Mouse (Mus musculus): ENCODE results near the gene Eif4a1. TPM values are rescaled to one million over a fixed set of nuclear protein-coding genes. Genes with fewer than 3 reads are reported as not detected.

The Eif4a1 gene
- polyA plus RNA-seq (2014; fragmentation: Illumina TruSeq; extraction: RNeasy Lipid Tissue Mini Kit (QIAGEN cat#74804); ENCODE audit: low read depth, low replicate concordance), result 340 TPM

DNA sequence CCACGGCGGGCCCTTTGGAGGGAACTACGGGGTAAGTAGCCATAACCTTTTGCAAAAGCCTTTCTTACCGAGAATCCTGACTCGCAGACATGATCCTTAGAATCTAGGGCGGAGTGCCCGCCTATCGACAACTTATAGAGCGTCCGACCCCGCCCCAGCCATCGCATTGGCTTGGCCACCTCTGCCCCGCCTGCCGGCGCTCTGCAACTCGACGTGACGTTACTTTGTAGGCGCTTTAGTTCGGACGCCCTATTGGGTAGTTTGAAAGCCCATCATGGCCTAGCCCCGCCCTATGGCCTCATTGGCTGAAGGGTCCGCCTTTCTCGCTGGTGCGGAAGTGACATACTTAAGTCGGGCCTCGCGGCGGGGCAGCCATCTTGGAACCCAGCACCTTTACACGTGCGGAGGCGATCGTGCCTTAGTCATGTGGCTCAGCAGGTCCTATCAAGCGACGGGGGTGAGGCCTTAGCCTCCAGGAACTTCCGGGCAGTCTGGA, at the start of gene Eif4a1:
Eif4a1 (minus strand) TSS at position 213 of the 496 bp plus-strand sequence.

DNA sequence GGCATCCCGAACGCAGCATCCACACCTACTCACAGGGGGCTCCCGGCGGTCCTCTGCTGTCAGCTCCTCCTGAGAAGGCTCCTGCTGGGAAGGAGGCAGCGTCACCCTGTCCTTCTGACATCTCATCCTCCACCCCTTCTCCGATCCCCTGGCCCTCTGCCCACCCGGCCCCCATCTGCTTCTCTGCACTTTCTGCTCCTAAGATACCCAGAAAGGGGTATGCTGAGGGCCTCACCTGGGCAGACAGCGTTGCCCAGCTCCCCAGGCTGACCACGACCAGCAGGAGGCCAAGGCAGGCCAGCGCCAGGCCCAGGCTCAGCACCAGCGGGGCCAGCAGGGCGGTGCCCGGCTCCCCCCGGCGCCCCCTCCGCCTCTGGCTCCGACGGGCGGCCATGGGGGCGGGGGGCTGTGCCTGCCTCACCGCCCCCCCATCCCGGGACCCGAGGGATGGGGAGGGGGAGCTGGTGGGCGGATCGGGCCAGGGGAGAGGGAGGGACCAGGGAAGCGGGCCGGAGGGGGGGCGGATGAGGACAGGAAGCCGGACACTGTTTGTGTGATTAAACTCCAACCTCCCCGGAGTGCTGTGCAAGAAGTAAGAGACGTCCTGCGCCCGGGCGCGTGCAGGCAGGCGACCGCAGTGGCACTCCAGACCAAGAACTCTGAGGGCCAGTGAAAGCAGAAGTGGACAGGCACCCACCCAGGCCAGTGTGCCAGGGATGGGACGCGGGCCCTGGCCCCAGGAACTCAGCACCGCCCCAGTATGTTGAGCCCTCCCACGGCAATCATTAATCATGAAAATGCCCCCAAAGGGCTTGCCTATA, 23.3 kb upstream of the Eif4a1 start, which contains the start of the genes Tnfsf12 and Tnfsfm13:
Tnfsf12 (minus strand) TSS at position 489 of the 821 bp plus-strand sequence.
Tnfsfm13 (minus strand) TSS at position 738 of the 821 bp plus-strand sequence.

DNA sequence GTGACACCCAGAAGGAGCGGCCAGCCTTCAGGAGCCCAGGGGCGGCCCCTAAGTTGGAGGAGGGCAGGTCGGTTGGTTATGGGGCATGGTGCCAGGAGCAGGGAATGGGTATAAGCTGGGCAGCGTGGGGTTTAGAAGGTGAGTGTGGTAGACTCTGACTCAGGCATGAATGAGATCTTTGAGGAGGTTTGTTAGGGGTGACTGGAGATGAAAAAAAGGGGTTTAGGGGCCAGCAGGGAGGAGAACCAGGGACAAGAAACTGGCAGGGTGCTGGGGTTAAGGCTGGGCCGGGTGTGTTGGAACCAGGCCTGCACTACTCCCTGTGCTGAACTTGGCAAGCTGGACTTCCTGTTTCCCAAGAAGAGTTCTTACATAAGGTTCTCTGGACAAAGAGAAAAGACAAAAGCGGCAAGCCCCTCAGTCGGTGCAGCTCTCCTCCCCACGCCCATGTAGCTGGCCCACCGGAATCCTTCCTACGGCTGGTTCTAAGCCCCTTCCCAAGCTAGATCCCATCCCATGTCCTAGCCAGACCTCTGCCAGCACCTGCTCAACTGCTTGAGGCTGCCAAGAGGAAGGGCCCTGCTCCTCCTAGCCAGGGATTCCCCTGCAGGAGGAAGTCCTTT, 13.4 kb upstream of the Eif4a1 start, which contains the start of gene Tnfsf13:
Tnfsf13 (minus strand) TSS at position 259 of the 623 bp plus-strand sequence.

DNA sequence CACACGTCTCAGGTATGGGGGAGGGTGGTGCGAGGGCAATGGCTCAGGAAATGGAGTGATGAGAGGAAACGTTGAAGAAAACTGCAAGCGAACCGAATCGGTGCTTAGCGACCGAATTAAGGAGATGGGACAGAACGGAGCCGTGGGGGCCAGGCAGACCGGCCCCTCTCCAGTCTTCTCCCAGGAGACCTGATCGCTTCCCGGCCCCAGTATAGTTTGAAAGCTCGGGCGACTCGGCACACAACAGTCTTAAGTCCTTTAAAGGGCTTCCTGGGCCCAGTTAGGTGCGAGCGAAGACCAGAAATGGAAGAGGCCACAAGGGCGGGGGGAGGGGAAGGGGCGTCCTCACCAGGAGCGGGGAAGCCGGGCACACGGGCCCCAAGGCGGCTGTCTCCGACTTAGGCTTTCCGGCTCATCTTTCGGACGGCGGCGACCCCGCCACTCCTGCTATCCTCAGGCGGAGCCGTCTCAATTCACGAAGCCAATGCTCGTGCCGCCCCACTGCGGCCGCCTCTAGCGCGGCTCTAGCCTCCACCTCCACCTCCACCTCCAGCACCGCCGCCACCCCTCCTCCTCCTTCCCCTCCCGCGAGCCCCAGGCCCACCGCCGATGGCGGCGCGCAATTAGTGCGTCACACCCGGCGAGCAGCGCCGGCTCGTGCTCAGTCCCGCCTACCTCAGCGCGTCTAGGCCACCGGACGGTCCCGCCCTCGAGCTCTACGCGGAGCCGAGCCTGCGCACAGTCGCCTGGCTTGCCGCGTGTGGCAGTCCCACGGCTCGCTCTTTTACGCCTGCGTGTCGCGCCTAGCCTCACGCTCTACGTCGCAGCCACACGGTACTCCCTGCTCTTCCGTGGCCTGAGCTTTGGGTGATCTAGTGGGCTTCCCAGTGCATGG, 9.3 kb upstream of the Eif4a1 start, which contains the start of gene Senp3:
Senp3 (minus strand) TSS at position 771 of the 895 bp plus-strand sequence.

DNA sequence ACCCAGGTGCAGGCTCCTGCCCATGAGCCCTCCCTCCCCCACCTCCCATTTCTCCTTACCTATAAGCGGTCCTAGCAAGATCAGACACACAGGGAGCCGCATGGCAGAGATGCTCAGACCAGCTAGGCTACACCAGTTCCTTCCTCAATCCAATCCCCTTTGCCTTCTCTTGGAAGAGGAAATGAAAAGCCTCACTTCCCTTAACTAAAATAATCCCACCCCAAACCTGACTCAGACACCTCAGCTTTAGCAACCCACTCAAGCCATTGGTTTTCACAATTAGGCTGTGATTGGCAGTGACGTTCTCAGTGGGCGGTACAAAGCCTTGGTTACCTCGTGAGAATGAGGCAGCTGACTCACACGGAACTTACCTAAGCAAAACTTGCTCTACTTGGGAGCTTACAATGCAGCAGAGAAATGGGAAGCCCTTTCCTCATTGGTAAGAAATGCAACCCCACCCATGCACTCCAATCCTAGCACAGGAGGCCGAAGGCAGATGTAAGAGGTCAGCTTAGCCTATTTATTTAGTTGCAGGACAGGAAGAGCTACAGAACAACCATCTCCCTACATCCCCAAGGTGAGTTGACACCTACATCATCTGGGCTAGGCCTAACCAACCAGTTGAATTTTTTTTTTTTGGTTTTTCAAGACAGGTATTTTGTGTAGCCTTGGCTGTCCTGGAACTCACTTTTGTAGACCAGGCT, 6.1 kb downstream of the Eif4a1 start, which contains the start of gene Cd68:
Cd68 (minus strand) TSS at position 193 of the 704 bp plus-strand sequence.

DNA sequence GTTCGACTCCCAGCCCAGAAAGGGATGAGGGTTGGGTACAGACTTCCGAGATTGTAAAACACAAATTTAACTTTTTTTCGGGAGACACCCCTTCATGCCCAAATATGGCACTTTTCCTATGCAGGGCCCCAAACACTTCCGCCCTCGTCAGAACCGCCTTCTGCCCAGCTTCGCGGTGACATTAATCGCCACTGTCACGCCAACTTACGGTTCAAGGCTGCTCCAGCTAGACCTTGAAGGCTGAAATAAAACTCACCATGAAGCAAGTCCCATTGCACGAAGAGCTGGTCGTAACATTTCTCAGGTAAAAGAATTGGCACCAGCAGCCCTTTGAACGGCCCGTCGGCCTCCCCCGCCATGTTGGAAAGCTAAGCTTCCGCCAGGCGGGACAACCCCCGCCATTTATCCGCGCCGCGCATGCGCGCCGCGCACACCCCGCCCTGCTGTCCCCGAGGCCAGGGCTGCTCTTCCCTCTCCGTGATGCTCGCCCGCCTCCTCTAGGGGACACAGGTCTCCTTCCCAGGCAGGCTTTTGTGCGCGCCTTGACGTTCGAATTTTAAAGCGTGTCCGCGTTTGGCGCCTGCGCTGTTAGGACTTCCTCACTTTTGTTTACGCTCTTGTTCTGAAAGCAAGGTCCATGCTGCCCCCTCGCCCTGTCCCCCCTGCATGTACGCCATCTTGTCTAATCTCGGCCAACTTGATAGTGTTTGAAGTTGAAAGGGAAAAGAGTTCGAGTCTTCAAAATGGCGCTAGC, 9.8 kb downstream of the Eif4a1 start, which contains the start of gene Mpdu1:
Mpdu1 (minus strand) TSS at position 430 of the 754 bp plus-strand sequence.

DNA sequence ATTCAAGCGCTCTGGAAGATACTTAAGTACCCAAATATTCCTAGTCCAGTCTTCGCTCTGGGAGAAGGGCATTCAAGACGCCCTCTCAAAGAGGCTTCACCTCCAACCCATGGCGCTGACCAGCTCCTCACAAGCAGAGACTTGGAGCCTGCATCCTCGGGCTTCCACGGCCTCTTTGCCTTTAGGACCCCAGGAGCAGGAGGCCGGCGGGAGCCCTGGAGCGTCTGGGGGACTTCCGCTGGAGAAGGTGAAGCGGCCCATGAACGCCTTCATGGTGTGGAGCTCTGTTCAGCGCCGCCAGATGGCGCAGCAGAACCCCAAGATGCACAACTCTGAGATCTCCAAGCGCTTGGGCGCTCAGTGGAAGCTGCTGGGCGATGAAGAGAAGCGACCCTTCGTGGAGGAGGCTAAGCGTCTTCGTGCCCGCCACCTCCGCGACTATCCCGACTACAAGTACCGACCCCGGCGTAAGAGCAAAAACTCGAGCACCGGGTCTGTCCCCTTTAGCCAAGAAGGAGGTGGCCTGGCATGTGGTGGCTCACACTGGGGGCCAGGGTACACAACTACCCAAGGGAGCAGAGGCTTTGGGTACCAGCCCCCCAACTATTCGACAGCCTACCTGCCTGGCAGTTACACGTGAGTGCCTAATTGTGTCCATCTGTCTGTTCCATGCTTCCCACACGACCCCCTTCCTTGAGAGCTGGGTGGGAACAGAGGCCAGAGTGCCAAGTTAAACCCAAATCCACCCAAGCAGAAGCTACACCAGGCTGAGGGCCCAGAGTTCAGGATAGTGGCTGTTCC, 16.8 kb downstream of the Eif4a1 start, which contains the start of gene Sox15:
Sox15 (plus strand) TSS at position 51 of the 801 bp plus-strand sequence.

DNA sequence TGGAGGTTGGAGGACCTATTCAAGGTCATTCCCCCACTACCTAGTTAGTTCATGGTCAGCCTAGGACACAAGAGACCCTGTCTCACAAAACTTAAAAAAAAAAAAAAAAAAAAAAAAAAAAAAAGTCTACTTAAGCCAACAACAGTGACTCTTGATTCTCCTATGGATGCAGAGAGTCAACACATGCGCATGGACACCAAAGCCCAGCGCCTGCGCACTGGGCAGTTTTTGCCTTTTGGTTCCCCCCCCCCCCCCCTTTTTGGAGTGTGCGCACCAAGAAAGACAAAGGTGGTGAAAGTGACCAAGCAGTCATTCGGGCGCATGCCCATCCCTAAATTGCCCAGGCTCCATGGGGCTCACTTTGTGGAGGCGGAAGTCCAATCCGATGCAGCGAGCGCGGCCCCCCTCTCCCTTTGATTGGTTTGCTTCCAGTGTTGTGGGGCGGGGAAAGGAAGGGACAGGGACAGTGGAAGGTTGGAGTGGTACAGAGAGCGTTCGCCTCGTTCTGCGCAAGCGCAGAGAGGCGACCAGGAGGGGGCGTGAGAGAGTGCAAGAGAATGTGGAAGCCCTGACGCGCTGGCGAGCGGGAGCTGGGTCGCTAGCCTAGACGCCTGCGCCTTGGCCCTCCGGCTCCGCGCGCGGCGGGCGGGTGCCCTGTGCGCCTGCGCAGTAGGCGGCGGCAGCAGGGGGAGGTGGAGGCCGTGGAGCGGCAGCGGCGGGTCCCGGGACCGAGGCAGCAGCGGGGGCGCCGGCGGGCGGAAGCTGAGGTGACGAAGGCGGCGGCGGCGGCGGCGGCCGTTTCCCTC, 39.7 kb downstream of the Eif4a1 start, which contains the start of gene Fxr2:
Fxr2 (plus strand) TSS at position 707 of the 806 bp plus-strand sequence.

DNA sequence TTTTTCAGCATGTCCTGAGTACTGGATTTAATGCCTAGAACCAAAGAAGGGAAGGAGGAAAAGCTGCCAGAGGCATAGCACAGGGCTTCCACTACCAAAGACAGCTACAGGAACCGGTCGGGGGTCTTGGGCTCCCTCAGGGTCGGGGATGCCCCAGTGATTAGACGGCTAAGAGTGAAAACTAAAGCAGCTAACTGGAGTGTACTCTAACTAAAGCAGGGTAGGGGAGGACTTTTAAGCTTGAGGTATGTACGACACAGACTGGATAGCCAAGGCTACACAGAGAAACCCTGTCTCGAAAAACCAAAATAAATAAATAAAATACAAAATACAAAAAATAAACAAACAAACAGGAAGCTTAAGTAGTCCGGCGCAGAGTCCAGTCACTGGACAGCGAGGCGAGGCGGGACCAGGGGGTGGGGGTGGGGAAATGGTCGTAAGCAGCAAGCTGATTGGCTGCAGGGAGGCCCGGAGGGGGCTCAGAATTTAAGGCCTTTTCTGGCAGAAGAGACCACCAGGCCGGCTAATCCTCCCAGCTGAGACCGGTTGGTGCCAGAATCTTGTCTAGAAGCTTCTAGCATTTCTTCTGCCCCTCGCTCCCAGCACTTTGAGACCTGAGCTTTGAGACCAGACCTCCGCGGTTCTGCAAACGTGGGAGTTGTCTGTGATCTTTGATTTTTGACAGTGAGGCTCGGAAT, 50.5 kb downstream of the Eif4a1 start, which contains the start of gene Sat2:
Sat2 (plus strand) TSS at position 454 of the 698 bp plus-strand sequence.

DNA sequence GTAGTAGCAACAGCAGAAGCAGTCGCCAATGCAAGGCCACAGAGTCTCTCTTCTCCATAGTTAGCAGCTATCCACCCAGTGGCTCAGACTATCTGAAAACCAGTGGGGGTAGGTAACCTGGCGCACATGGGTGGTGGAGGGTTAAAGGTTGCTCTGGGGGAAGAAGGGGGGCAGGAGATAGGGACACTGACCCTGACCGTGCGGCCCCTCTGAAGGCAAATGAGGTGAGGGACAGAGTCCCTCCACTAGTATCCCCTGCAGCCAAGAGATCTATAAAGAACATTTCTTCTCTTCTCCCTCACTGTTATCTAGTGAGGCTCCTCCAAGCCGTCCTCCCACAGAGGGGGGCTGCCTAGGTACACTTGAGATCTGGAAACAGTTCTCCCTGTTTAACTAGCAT, 54.4 kb downstream of the Eif4a1 start, which contains the start of gene Shbg:
Shbg (minus strand) TSS at position 101 of the 400 bp plus-strand sequence.

Other genes with a start within 250 kb of the Eif4a1 start
- not detected for gene Dnah2, start 123.3 kb downstream of the Eif4a1 start, polyA plus RNA-seq (2014; fragmentation: Illumina TruSeq; extraction: RNeasy Lipid Tissue Mini Kit (QIAGEN cat#74804); ENCODE audit: low read depth, low replicate concordance)
- gene Efnb3, start 112.2 kb downstream of the Eif4a1 start, polyA plus RNA-seq (2014; fragmentation: Illumina TruSeq; extraction: RNeasy Lipid Tissue Mini Kit (QIAGEN cat#74804); ENCODE audit: low read depth, low replicate concordance), result not detected
- 1.1 TPM for gene Wrap53, start 92.2 kb downstream of the Eif4a1 start, polyA plus RNA-seq (2014; fragmentation: Illumina TruSeq; extraction: RNeasy Lipid Tissue Mini Kit (QIAGEN cat#74804); ENCODE audit: low read depth, low replicate concordance)
- 3.8 TPM for gene Trp53, start 92.1 kb downstream of the Eif4a1 start, polyA plus RNA-seq (2014; fragmentation: Illumina TruSeq; extraction: RNeasy Lipid Tissue Mini Kit (QIAGEN cat#74804); ENCODE audit: low read depth, low replicate concordance)
- gene Atp1b2, start 66.5 kb downstream of the Eif4a1 start, polyA plus RNA-seq (2014; fragmentation: Illumina TruSeq; extraction: RNeasy Lipid Tissue Mini Kit (QIAGEN cat#74804); ENCODE audit: low read depth, low replicate concordance), result 0.13 TPM
- not detected for gene Shbg, start 54.5 kb downstream of the Eif4a1 start, polyA plus RNA-seq (2014; fragmentation: Illumina TruSeq; extraction: RNeasy Lipid Tissue Mini Kit (QIAGEN cat#74804); ENCODE audit: low read depth, low replicate concordance)
- 8.5 TPM for gene Sat2, start 50.4 kb downstream of the Eif4a1 start, polyA plus RNA-seq (2014; fragmentation: Illumina TruSeq; extraction: RNeasy Lipid Tissue Mini Kit (QIAGEN cat#74804); ENCODE audit: low read depth, low replicate concordance)
- gene Fxr2, start 39.4 kb downstream of the Eif4a1 start, polyA plus RNA-seq (2014; fragmentation: Illumina TruSeq; extraction: RNeasy Lipid Tissue Mini Kit (QIAGEN cat#74804); ENCODE audit: low read depth, low replicate concordance), result 7.8 TPM
- not detected for gene Sox15, start 17.1 kb downstream of the Eif4a1 start, polyA plus RNA-seq (2014; fragmentation: Illumina TruSeq; extraction: RNeasy Lipid Tissue Mini Kit (QIAGEN cat#74804); ENCODE audit: low read depth, low replicate concordance)
- gene Mpdu1, start 9.8 kb downstream of the Eif4a1 start, polyA plus RNA-seq (2014; fragmentation: Illumina TruSeq; extraction: RNeasy Lipid Tissue Mini Kit (QIAGEN cat#74804); ENCODE audit: low read depth, low replicate concordance), result 22.1 TPM
- gene Cd68, start 6.3 kb downstream of the Eif4a1 start, polyA plus RNA-seq (2014; fragmentation: Illumina TruSeq; extraction: RNeasy Lipid Tissue Mini Kit (QIAGEN cat#74804); ENCODE audit: low read depth, low replicate concordance), result 3.8 TPM
- gene Senp3, start 9.7 kb upstream of the Eif4a1 start, polyA plus RNA-seq (2014; fragmentation: Illumina TruSeq; extraction: RNeasy Lipid Tissue Mini Kit (QIAGEN cat#74804); ENCODE audit: low read depth, low replicate concordance), result 33.7 TPM
- gene Tnfsf13, start 13.4 kb upstream of the Eif4a1 start, polyA plus RNA-seq (2014; fragmentation: Illumina TruSeq; extraction: RNeasy Lipid Tissue Mini Kit (QIAGEN cat#74804); ENCODE audit: low read depth, low replicate concordance), result 2.8 TPM
- gene Tnfsf12, start 23.4 kb upstream of the Eif4a1 start, polyA plus RNA-seq (2014; fragmentation: Illumina TruSeq; extraction: RNeasy Lipid Tissue Mini Kit (QIAGEN cat#74804); ENCODE audit: low read depth, low replicate concordance), result 1.5 TPM
- gene Tnfsfm13, start 23.7 kb upstream of the Eif4a1 start, polyA plus RNA-seq (2014; fragmentation: Illumina TruSeq; extraction: RNeasy Lipid Tissue Mini Kit (QIAGEN cat#74804); ENCODE audit: low read depth, low replicate concordance), result not detected
- 7.7 TPM for gene Polr2a, start 86.2 kb upstream of the Eif4a1 start, polyA plus RNA-seq (2014; fragmentation: Illumina TruSeq; extraction: RNeasy Lipid Tissue Mini Kit (QIAGEN cat#74804); ENCODE audit: low read depth, low replicate concordance)
- gene Slc35g3, start 89.5 kb upstream of the Eif4a1 start, polyA plus RNA-seq (2014; fragmentation: Illumina TruSeq; extraction: RNeasy Lipid Tissue Mini Kit (QIAGEN cat#74804); ENCODE audit: low read depth, low replicate concordance), result not detected
- gene Zbtb4, start 93.5 kb upstream of the Eif4a1 start, polyA plus RNA-seq (2014; fragmentation: Illumina TruSeq; extraction: RNeasy Lipid Tissue Mini Kit (QIAGEN cat#74804); ENCODE audit: low read depth, low replicate concordance), result 4.1 TPM
- gene Chrnb1, start 123.5 kb upstream of the Eif4a1 start, polyA plus RNA-seq (2014; fragmentation: Illumina TruSeq; extraction: RNeasy Lipid Tissue Mini Kit (QIAGEN cat#74804); ENCODE audit: low read depth, low replicate concordance), result 0.58 TPM
- gene Fgf11, start 129.4 kb upstream of the Eif4a1 start, polyA plus RNA-seq (2014; fragmentation: Illumina TruSeq; extraction: RNeasy Lipid Tissue Mini Kit (QIAGEN cat#74804); ENCODE audit: low read depth, low replicate concordance), result 0.29 TPM
- 3.6 TPM for gene Tmem102, start 133.2 kb upstream of the Eif4a1 start, polyA plus RNA-seq (2014; fragmentation: Illumina TruSeq; extraction: RNeasy Lipid Tissue Mini Kit (QIAGEN cat#74804); ENCODE audit: low read depth, low replicate concordance)
- gene Gm39566, start 142.9 kb upstream of the Eif4a1 start, polyA plus RNA-seq (2014; fragmentation: Illumina TruSeq; extraction: RNeasy Lipid Tissue Mini Kit (QIAGEN cat#74804); ENCODE audit: low read depth, low replicate concordance), result not detected
- gene Spem2, start 146.0 kb upstream of the Eif4a1 start, polyA plus RNA-seq (2014; fragmentation: Illumina TruSeq; extraction: RNeasy Lipid Tissue Mini Kit (QIAGEN cat#74804); ENCODE audit: low read depth, low replicate concordance), result not detected
- not detected for gene Spem1, start 149.8 kb upstream of the Eif4a1 start, polyA plus RNA-seq (2014; fragmentation: Illumina TruSeq; extraction: RNeasy Lipid Tissue Mini Kit (QIAGEN cat#74804); ENCODE audit: low read depth, low replicate concordance)
- 0.11 TPM for gene Nlgn2, start 165.4 kb upstream of the Eif4a1 start, polyA plus RNA-seq (2014; fragmentation: Illumina TruSeq; extraction: RNeasy Lipid Tissue Mini Kit (QIAGEN cat#74804); ENCODE audit: low read depth, low replicate concordance)
- gene Tmem256, start 166.1 kb upstream of the Eif4a1 start, polyA plus RNA-seq (2014; fragmentation: Illumina TruSeq; extraction: RNeasy Lipid Tissue Mini Kit (QIAGEN cat#74804); ENCODE audit: low read depth, low replicate concordance), result 58.8 TPM
- gene Plscr3, start 174.0 kb upstream of the Eif4a1 start, polyA plus RNA-seq (2014; fragmentation: Illumina TruSeq; extraction: RNeasy Lipid Tissue Mini Kit (QIAGEN cat#74804); ENCODE audit: low read depth, low replicate concordance), result 1.1 TPM
- gene Tnk1, start 186.3 kb upstream of the Eif4a1 start, polyA plus RNA-seq (2014; fragmentation: Illumina TruSeq; extraction: RNeasy Lipid Tissue Mini Kit (QIAGEN cat#74804); ENCODE audit: low read depth, low replicate concordance), result not detected
- gene Tmem95, start 205.6 kb upstream of the Eif4a1 start, polyA plus RNA-seq (2014; fragmentation: Illumina TruSeq; extraction: RNeasy Lipid Tissue Mini Kit (QIAGEN cat#74804); ENCODE audit: low read depth, low replicate concordance), result not detected
- 0.42 TPM for gene Kctd11, start 209.0 kb upstream of the Eif4a1 start, polyA plus RNA-seq (2014; fragmentation: Illumina TruSeq; extraction: RNeasy Lipid Tissue Mini Kit (QIAGEN cat#74804); ENCODE audit: low read depth, low replicate concordance)
- 0.40 TPM for gene Acap1, start 223.1 kb upstream of the Eif4a1 start, polyA plus RNA-seq (2014; fragmentation: Illumina TruSeq; extraction: RNeasy Lipid Tissue Mini Kit (QIAGEN cat#74804); ENCODE audit: low read depth, low replicate concordance)
- not detected for gene 2810408A11Rik, start 228.6 kb upstream of the Eif4a1 start, polyA plus RNA-seq (2014; fragmentation: Illumina TruSeq; extraction: RNeasy Lipid Tissue Mini Kit (QIAGEN cat#74804); ENCODE audit: low read depth, low replicate concordance)
- 3.0 TPM for gene Neurl4, start 228.6 kb upstream of the Eif4a1 start, polyA plus RNA-seq (2014; fragmentation: Illumina TruSeq; extraction: RNeasy Lipid Tissue Mini Kit (QIAGEN cat#74804); ENCODE audit: low read depth, low replicate concordance)
- gene Gps2, start 241.5 kb upstream of the Eif4a1 start, polyA plus RNA-seq (2014; fragmentation: Illumina TruSeq; extraction: RNeasy Lipid Tissue Mini Kit (QIAGEN cat#74804); ENCODE audit: low read depth, low replicate concordance), result 9.6 TPM
- gene Eif5a, start 249.5 kb upstream of the Eif4a1 start, polyA plus RNA-seq (2014; fragmentation: Illumina TruSeq; extraction: RNeasy Lipid Tissue Mini Kit (QIAGEN cat#74804); ENCODE audit: low read depth, low replicate concordance), result 155 TPM